Mouse (Mus musculus): Measurements from ENCODE around the gene Aebp1.
A peak's percentile ranks its signal among the peaks of the same experiment; 100 is the strongest.
"Not testable (repeated sequence)": the region's sequence is repeated elsewhere in the genome, so short reads cannot be mapped to it uniquely, and the experiment has no call there.

The Aebp1 gene

DNA sequence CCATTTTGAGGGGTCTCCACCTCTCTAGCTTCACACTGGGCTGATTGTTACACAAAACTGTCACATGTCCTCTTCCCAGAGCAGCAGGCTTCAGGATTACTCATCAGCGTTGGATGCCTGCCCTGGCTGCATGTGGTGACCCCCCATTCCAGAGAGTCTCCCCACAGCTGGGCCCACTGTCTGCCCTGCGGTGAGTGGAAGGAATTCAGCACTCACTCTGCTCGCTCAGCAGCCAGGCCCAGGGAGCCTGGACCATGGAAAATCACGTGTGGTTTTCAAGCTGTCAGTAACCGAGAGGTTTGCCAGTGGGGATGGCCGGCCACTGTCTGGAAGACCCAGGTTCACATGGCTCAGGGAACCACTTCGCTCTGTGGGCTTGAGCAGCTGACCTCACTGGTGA, 5.8 kb upstream of the Aebp1 start:
- DNase-seq (ENCODE audit: low spot score in 2 of 2), result no peak

DNA sequence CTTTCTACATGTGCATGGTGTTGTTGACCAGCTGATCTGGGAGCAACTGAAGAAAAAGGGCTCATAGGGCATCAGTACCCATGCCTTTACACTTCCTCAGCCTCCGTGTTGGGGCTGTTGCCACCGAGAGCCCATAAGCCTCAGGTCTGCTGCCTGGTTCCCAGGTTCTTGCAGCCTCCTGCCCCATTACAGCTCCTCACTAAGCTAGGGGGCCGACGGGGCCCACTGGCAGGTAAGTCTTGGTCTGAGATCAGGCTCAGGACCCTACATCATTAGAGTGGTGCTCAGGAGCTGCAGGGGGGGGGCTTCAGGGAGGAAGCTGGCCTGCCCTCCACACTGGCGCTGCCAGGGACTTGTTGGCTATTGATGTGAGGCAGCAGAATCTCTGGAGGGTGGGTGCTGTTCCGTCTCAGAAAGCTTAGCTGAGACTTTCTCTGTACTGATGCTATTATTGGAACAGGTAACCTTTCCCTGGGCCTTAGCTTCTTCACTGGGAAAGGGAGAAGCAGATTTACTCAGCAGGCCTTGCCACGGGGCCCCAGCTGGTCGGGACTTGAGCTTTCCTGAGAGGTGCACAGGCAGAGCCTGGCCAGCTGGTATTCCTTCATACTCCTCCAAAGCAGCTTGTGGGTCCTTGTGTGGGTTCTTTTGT, 5.1 kb upstream of the Aebp1 start:
- no peak for DNase-seq (ENCODE audit: low spot score in 2 of 2)

DNA sequence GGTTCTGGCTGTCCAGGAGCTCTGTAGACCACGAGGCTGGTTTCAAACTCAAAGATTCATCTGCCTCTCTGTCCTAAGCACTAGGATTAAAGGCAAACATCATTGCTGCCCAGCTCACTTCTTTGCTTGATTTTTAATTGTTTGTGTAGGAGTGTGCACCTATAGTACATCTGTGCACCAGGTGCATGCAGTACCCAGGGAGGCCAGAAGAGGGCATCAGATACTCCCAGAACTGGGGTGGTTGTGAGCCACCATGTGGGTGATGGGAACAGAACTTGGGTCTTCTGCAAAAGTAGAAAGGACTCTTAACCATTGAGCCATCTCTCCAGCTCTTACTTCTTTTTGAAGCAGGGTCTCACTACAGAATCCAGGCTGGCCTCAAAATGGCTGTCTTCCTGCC, 3.0 kb upstream of the Aebp1 start:
- DNase-seq (ENCODE audit: low spot score in 2 of 2), result no peak

DNA sequence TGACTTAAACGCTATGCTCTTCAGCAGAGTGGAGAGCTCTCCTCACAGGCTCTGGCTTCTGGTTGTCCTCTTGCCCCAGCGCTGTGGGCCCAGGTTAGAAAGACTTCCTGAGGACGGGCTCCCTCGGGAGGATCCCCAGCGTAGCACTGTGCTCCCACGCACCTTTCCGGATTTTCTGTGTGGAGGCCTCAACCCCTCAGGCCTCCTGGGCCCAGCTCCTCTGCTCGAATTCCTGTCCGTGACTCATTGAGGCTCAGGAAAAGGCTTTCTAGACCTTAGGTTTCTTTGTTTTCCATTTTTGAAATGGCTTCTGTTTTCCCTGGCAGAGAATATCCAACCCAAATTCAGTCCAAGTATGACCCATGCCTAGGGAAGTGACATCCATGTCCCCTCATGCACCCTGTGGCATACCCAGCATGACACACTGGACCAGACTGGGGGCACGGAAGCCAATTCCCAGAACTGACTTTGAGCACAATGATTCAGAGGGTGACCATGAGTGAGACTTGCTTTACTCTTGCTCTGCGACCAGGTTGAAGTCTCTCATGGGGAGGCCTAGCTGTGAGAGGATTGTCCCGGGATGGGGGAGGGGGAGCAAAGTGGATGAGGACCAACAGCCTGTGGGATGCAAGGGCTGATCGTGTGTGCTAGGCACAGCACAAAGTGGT, 1.7 kb upstream of the Aebp1 start:
- no peak for DNase-seq (ENCODE audit: low spot score in 2 of 2)

DNA sequence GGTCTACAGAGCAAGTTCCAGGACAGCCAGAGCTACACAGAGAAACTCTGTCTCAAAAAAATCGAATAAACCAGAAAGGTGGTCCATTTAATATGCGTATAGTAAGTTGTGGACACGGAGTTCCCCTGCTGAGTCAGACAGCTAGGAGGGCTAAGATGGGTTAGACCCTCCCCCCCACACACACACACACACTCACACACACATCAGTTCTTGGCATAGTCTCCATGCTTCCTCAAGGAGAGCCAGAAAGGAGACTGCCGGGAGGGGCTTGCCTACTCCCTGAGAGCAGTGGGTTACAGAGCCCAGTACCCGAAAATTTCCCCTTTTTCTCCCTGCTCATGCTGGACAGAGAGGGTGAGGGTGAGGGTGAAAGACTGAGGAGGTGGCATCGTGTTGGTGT, 1.1 kb upstream of the Aebp1 start:
- DNase-seq (ENCODE audit: low spot score in 2 of 2), result no peak

DNA sequence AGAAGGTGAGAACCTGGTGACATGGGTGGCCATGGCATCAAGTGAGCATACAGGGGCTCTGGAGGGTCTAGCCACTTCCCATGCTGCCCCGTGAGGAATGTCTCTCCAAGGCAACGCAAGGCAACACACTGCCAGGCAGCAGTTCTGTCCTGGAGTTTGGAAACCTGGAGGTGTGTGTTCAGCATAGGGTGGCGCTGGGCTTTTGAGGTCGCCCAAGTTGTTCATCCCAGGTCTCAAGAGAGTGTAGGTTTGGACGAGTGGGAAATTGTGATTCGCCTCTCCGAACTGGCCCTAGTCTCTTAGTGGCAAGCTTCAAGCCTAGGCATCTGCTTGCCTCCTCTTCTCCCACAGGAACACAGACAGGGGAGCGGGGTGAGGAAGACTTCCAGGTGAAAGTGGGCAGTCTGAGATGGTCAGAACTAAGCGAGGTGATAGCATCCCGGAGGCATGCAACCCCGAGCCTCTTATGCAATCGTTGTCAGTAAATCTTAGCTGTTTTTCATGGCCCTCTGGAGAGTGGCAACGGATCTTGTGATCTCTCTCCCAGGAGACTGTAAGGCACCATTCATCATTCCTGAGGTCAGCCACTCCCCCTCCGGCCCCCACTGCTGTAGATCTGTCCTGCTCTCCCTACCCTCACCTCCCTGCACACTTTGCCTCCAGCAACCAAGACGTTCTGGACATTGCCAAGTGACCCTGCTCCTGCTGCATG, 803 bp downstream of the Aebp1 start:
- DNase-seq (ENCODE audit: low spot score in 2 of 2), result peak in 1 of 2 experiments; percentile 71

DNA sequence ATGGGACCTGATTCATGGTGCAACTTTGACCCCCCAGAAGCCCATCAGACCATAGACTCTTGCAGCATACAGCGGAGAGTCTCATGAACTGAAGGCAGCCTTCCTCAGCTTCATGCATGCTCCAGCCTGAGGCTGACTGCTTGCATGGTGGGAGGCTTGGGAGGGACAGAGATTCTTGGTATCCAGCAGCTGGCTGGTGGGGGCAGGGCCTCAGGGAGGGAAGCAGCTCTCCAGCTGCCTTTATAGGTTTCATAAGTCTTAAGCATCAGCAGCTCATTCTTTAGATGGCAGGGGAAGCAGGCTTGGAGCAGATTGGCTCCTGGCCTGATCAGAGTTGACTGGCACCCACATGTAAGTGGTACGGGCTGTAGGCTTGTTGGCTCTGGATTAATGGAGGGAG, 5.4 kb downstream of the Aebp1 start:
- no peak for DNase-seq (ENCODE audit: low spot score in 2 of 2)

DNA sequence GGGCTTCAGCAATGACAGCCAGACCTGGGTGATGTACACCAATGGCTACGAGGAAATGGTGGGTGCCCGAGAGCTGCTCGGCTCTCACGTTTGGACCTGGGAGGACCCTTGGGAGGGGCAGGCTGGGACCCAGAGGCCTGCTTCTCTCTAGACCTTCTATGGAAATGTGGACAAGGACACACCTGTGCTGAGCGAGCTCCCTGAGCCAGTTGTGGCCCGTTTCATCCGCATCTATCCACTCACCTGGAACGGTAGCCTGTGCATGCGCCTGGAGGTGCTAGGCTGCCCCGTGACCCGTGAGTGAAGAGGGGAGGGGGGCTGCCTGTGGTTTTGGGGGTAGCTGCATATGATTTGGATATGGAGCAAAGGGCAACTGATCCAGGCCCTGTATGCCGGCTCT, 6.6 kb downstream of the Aebp1 start:
- no peak for DNase-seq (ENCODE audit: low spot score in 2 of 2)

DNA sequence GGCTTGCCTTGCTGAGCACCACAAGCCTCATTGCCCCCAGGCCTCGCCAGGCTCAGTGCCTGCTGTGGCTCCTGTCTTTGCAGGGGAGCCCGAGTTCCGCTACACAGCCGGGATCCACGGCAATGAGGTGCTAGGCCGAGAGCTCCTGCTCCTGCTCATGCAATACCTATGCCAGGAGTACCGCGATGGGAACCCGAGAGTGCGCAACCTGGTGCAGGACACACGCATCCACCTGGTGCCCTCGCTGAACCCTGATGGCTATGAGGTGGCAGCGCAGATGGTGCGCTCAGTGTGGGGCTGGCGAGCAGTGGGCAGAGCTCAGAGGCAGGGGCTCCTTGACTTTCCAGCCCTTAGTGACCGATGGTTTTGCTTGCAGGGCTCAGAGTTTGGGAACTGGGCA, 7.6 kb downstream of the Aebp1 start:
- no peak for DNase-seq (ENCODE audit: low spot score in 2 of 2)

DNA sequence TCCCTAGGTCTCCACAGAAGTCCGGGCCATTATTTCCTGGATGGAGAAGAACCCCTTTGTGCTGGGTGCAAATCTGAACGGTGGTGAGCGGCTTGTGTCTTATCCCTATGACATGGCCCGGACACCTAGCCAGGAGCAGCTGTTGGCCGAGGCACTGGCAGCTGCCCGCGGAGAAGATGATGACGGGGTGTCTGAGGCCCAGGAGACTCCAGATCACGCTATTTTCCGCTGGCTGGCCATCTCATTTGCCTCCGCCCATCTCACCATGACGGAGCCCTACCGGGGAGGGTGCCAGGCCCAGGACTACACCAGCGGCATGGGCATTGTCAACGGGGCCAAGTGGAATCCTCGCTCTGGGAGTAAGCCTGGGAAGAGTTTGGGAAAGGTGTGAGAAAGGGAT, 8.3 kb downstream of the Aebp1 start:
- no peak for DNase-seq (ENCODE audit: low spot score in 2 of 2)

DNA sequence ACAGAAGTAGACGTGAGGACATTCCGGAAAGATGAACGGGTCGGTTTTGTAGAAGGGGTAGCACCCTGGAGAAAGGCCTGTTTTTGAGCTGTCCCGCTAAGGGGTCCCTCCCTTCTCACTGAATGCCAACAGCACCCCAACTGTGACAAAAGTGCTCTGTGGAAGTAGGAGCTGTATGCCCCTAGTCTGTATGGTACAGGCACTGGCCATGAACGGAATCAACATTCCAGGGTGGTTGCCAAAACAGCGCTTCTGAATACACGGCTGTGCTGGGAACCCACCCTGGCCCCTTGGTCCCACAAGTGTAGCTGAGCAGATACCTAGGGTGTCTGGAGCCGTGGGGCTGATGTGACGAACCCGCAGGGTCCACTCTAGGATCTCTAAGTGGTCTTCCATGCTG, 11.0 kb downstream of the Aebp1 start:
- no peak for DNase-seq (ENCODE audit: low spot score in 2 of 2)

DNA sequence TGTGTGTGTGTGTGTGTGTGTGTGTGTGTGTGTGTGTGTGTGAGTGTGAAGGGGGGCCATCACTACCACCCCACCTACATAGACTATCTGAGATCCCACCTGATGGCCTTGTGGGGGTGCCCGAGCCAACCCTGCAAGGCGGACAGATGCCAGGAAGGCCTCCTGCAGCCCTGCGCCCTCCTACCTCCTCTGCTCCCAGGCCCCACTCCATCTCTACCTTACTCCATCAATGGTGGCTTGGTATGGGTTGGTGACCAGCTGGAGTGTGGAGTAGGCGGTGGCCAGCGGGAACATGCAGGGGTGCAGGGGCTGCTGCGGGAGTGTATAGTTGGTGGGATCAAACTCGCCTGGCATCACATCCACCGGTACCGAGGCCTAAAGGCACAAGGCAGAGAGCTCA, 11.4 kb downstream of the Aebp1 start:
- no peak for DNase-seq (ENCODE audit: low spot score in 2 of 2)

DNA sequence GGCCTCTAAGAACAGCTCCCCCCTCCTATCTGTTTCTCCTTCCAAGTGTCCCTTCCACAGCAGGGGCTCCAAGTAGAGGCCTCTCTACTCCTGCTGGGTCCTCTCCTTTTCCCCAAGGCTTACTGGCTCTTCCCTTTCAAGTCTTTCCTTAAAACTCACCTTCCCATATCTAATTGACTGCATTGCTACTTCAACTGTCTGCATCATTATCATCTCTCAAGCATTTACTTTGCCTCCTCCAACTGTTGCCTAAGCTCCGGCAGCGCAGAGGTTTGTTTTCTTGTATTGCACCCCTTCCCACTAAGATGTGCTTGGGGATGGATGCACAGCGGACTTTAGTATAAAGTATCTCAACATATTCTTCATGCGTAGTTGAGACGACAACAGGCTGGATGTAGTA, 15.7 kb downstream of the Aebp1 start:
- no peak for DNase-seq (ENCODE audit: low spot score in 2 of 2)

DNA sequence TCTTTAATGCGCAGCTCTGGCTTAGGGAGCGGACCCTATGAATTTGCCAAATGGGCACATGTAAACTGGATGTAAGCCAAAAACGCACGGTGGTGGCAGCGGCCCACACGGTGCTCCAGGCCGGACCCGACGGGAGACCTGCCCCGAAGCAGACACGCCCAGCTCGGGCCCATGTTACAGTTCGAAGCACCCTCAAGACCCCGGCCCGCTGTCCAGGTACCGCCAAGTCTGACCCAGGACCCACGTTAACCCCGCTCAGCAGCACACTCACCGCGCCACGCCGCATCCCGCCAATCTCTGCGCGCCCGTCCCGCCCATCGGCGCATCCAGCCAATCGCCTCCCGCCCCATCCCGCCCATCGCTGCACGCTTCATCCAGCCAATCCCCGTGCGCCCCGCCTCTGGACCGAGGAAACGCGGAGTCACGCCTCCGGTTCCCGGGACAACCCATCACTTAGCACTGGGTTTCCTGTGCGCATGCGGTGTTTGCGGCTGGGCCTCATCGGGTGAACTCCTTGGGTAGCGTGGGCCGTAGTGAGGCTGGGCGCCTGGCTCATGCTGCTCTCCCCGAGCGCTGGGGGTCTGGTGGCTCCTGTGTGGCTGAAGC, 16.3 kb downstream of the Aebp1 start, which contains the start of gene Pold2:
TSS of gene Pold2 (minus strand) at position 372 of the 606 bp plus-strand sequence.
- peak; percentile 94 to 98 for DNase-seq (ENCODE audit: low spot score in 2 of 2)

DNA sequence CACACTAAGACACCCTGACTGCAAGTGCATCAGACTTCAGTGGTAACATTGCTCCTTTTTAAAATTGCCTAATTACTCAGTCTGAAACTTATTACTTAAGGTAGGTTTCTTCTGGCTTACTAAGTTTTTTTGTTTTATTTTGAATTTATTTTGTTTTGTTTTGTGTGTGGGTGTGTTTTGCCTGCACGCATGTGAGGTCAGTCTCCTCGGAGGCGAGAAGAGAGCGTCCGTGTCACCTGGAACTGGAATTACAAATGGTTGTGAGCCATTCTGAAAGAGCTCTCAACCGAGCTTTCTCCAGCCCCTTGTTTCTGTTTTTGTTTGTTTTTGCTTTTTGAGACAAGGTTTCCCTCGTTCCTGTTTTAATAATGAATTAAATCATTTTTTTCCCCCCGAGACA, 16.9 kb downstream of the Aebp1 start:
- no peak for DNase-seq (ENCODE audit: low spot score in 2 of 2)

DNA sequence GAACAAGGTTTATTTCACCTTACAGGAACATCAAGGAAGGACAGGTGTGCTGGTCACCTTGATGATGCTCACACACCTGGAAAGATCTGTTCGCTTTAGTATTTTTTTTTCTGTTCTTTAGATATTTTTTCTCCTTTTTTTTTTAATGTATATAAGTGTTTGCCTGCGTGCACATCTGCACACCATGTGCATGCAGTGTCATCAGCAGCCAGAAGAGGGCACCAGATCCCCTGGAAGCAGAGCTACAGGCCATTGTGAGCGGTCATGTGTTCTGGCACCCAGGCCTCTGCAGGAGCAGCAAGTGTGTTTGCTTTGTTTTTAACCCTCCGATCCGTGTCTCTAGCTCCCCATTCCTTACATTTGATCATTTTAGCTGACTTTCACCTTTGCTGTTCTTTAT, 18.2 kb downstream of the Aebp1 start:
- DNase-seq (ENCODE audit: low spot score in 2 of 2), result peak in 1 of 2 experiments; percentile 35

DNA sequence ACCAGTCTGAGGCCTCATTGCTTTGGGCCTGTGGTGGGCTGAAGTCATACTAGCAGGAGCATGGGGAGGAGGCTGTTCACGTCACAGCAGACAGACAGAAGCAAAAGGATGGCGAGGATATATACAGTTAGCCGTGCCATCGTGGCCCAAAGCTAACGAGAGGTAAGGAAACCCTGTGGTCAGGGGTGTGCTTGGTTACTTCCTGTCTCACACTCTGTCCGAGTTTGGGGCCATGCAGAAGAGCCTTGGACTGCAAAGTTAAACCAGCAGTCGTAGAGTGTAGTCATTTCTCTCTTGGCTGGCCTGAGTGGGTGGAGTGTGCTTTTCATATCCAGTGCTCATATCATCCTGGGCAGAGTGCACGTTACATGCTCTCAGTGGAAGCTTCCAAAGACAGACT, 20.8 kb downstream of the Aebp1 start:
- DNase-seq (ENCODE audit: low spot score in 2 of 2), result no peak

DNA sequence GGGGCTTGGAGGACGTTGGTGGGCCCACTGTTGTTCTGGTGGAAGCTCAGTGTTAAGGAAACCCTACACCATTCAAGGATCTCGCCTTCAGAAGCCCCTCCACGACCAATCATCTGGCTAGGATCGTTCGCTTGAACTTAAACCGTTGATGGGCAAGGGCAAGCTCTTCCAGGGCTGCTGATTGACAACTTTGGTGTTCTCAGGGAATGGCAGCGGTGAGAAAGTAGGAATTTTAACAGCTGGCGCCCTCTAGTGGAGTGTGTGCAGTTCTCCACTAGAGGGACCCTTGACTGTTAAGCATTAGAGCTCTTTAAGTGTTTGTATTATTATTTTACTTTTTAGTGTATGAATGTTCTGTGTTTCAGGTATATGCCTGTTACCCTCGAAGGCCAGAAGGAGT, 24.4 kb downstream of the Aebp1 start:
- DNase-seq (ENCODE audit: low spot score in 2 of 2), result peak; percentile 50 to 64

DNA sequence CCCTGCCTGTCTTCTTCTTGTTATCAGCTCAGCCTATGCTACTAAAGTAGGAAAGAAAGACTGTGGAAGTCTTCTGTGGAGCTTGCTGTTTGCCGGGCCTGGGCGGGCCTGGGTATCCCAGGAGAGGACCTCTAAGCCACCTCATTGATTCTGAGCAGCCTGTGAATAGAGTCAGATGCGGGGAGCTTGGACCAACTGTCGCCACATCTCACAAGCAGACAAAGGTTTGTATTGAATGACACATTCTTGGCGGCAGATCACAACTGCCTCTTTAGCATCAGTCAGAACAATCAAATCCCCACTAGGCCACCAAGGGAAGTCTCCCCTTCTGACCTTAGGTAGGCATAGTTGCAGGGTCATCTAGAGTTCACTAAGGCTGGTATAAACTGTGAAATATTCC, 25.5 kb downstream of the Aebp1 start:
- DNase-seq (ENCODE audit: low spot score in 2 of 2), result no peak

DNA sequence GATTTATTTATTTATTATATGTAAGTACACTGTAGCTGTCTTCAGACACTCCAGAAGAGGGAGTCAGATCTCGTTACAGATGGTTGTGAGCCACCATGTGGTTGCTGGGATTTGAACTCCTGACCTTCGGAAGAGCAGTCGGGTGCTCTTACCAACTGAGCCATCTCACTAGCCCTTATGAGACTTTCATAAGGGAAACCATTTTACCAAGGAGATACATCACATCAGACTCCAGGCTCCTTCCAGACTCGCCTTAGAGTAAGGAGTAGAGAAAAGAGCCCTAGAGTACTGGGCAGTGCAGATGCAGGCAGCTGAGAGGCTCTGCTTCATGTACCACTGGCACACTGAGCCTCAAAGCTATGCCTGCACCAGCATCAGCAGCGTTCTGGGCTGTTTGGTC, 26.8 kb downstream of the Aebp1 start:
- DNase-seq (ENCODE audit: low spot score in 2 of 2), result not testable (repeated sequence)

DNA sequence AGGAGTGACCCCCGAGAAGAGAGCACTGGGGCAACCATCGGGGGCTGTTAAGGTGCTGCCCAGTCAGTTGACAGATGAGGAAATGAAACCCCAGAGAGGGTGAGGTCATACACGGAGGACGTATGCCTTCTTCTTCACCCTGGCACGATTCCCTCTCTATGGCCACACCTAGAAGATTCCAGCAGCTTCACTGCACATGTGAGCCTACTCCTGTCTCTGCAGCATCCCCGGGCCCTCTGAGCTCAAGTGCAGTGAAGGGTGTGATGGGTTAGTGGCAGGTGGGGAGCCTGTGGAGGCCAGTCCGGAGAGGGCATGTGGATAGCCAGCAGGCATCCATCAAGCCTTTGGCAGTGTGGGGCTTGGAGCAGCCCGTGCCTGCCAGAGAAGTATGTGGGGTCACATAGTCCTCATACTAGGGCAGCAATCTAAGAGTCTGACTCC, 30.4 kb downstream of the Aebp1 start:
- no peak for DNase-seq (ENCODE audit: low spot score in 2 of 2)

DNA sequence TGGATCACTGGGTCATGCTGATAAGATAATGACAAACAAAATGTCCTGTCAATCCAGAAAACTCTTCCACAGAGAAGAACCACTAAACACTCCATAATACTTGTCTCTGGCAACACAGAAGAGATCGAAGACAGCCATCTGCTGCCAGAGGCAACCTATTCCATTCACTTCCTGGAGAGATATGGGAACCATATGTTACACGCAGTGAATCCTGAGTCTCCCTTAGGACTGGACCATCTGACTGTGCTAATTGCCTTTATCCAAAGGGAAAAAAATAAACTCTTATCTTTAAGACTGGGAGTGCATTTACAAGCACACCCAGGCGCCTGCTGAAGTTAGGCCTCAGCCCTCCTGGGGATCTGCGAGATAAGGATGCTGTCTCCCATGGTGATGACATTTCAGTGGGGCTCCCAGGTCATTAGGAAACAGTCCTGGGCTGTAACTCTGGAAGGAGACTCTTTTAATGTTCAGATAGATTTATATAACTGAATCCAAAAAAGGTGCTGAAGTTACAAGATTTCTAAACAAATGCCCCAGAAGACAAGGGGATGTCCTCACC, 31.1 kb downstream of the Aebp1 start:
- DNase-seq (ENCODE audit: low spot score in 2 of 2), result no peak

Measured in urinary bladder, postnatal 36 days (tissue).